In genomic region chr5:116389321-116389720, GRCm38 (mm10) we compare ENCODE assay signal across 16 mouse cellular contexts. TPM values are rescaled to one million over a fixed set of nuclear protein-coding genes. Genes with fewer than 3 reads are reported as not detected.
DNase-seq lines count a peak whose midpoint lies in the region; ATAC-seq lines count a peak whose summit lies in the region.
"Had no signal": no experiment of that assay in that cellular context is flagged by ENCODE, and none has a peak within 500 bp of the region (broad histone marks: within the 10 kb centered on the region; RNA-seq: fewer than 3 reads in every experiment).

No protein-coding gene starts in this region.

- no peaks in the 10 kb centered on the region for H3K36me3 ChIP-seq in embryonic facial prominence, embryonic 13.5 days
- H3K36me3 ChIP-seq in embryonic facial prominence, embryonic 10.5 days (replicated peaks), result no peaks in the 10 kb centered on the region
- H3K36me3 ChIP-seq in hindbrain, embryonic 15.5 days, result no peaks in the 10 kb centered on the region
- no peaks in the 10 kb centered on the region for H3K36me3 ChIP-seq in hindbrain, embryonic 10.5 days
- no peaks in the 10 kb centered on the region for H3K36me3 ChIP-seq in midbrain, embryonic 11.5 days (ENCODE audit: control insufficient read depth, insufficient read depth, low read length)
- H3K36me3 ChIP-seq: G1E; neural tube, embryonic 13.5 days had no signal

- peaks cover 13% of the 10 kb centered on the region for H3K4me1 ChIP-seq in embryonic facial prominence, embryonic 13.5 days
- peaks cover 5% of the 10 kb centered on the region; the same call in 1 of the 2 replicates for H3K4me1 ChIP-seq in embryonic facial prominence, embryonic 10.5 days
- peaks cover 10% of the 10 kb centered on the region for H3K4me1 ChIP-seq in hindbrain, embryonic 15.5 days (replicated peaks)
- 0 out of 2 replicates have a peak, but pooled peaks cover 3% of the 10 kb centered on the region for H3K4me1 ChIP-seq in hindbrain, embryonic 10.5 days (replicated peaks)
- peaks cover 8% of the 10 kb centered on the region for H3K4me1 ChIP-seq in midbrain, embryonic 11.5 days (ENCODE audit: control insufficient read depth, insufficient read depth, low read length)
- H3K4me1 ChIP-seq: neural tube, embryonic 13.5 days had no signal

- WGBS in embryonic facial prominence, embryonic 13.5 days, result 75% methylated on average over 4 of the region's 4 CpGs
- WGBS in embryonic facial prominence, embryonic 10.5 days, result 84% methylated on average over 4 of the region's 4 CpGs
- WGBS in hindbrain, embryonic 15.5 days, result 73% methylated on average over 4 of the region's 4 CpGs
- 88% methylated on average over 4 of the region's 4 CpGs for WGBS in hindbrain, embryonic 10.5 days
- 60% methylated on average over 4 of the region's 4 CpGs for WGBS in midbrain, embryonic 11.5 days

- H3K4me2 ChIP-seq in embryonic facial prominence, embryonic 13.5 days, result peak overlapping the region; percentile 20; the same call in 1 of the 2 replicates
- H3K4me2 ChIP-seq in hindbrain, embryonic 15.5 days, result no peak overlapping the region
- H3K4me2 ChIP-seq in midbrain, embryonic 11.5 days, result no peak overlapping the region
- H3K4me2 ChIP-seq: forebrain, embryonic 13.5 days; liver, embryonic 11.5 days; neural tube, embryonic 13.5 days had no signal

- peak overlapping the region; percentile 55; the same call in 1 of the 2 replicates for H3K27ac ChIP-seq in embryonic facial prominence, embryonic 13.5 days
- H3K27ac ChIP-seq in embryonic facial prominence, embryonic 10.5 days (replicated peaks), result no peak overlapping the region
- H3K27ac ChIP-seq in hindbrain, embryonic 15.5 days (replicated peaks), result peak overlapping the region; percentile 32; the same call in 1 of the 2 replicates
- H3K27ac ChIP-seq in hindbrain, embryonic 10.5 days, result no peak overlapping the region
- no peak overlapping the region; the same call in 1 of the 2 replicates for H3K27ac ChIP-seq in midbrain, embryonic 11.5 days (ENCODE audit: low read depth, low read length)
- H3K27ac ChIP-seq: neural tube, embryonic 13.5 days had no signal

- no peaks in the 10 kb centered on the region for H3K9me3 ChIP-seq in embryonic facial prominence, embryonic 13.5 days
- no peaks in the 10 kb centered on the region for H3K9me3 ChIP-seq in embryonic facial prominence, embryonic 10.5 days
- no peaks in the 10 kb centered on the region for H3K9me3 ChIP-seq in hindbrain, embryonic 15.5 days
- no peaks in the 10 kb centered on the region for H3K9me3 ChIP-seq in hindbrain, embryonic 10.5 days
- H3K9me3 ChIP-seq in midbrain, embryonic 11.5 days (ENCODE audit: control insufficient read depth, low read length), result no peaks in the 10 kb centered on the region
- H3K9me3 ChIP-seq: forebrain, embryonic 13.5 days; neural tube, embryonic 13.5 days had no signal

- no peak for DNase-seq in embryonic facial prominence, embryonic 10.5 days (ENCODE audit: low spot score)
- no peak for DNase-seq in hindbrain, embryonic 10.5 days (ENCODE audit: low spot score)
- peak; percentile 85 for DNase-seq in midbrain, embryonic 11.5 days (ENCODE audit: low spot score, missing footprints)
- no peak for DNase-seq in urinary bladder, adult 18-20 months (ENCODE audit: low spot score in 2 of 2)
- DNase-seq in layer of hippocampus, postnatal 25 days (ENCODE audit: extremely low spot score in 1 of 2, low spot score in 1 of 2), result no peak
- DNase-seq in kidney, adult 18-20 months, result no peak
- DNase-seq: embryo, embryonic 11 days; thymus, postnatal 36 days had no signal

- no peak overlapping the region for H3K9ac ChIP-seq in embryonic facial prominence, embryonic 13.5 days
- H3K9ac ChIP-seq in hindbrain, embryonic 15.5 days, result no peak overlapping the region
- no peak overlapping the region for H3K9ac ChIP-seq in midbrain, embryonic 11.5 days (ENCODE audit: low read length)
- H3K9ac ChIP-seq: forebrain, embryonic 13.5 days; neural tube, embryonic 13.5 days had no signal

- H3K4me3 ChIP-seq in embryonic facial prominence, embryonic 13.5 days, result no peak overlapping the region
- no peak overlapping the region for H3K4me3 ChIP-seq in embryonic facial prominence, embryonic 10.5 days
- no peak overlapping the region for H3K4me3 ChIP-seq in hindbrain, embryonic 15.5 days
- no peak overlapping the region for H3K4me3 ChIP-seq in hindbrain, embryonic 10.5 days
- no peak overlapping the region for H3K4me3 ChIP-seq in midbrain, embryonic 11.5 days (ENCODE audit: low read depth, low read length)
- H3K4me3 ChIP-seq: forebrain, embryonic 13.5 days; neural tube, embryonic 13.5 days had no signal

- no peak for ATAC-seq in embryonic facial prominence, embryonic 13.5 days (ENCODE audit: insufficient number of reproducible peaks, insufficient read depth, low FRiP score, low TSS enrichment, low read depth)
- peak; percentile 21; the same call in 1 of the 2 replicates for ATAC-seq in hindbrain, embryonic 15.5 days (ENCODE audit: low FRiP score, low read depth)
- ATAC-seq in midbrain, embryonic 11.5 days (ENCODE audit: low FRiP score), result no peak
- ATAC-seq: forebrain, embryonic 13.5 days; inflammation-experienced regulatory T-cells, adult 6 months had no signal

- no peaks in the 10 kb centered on the region for H3K27me3 ChIP-seq in embryonic facial prominence, embryonic 13.5 days
- H3K27me3 ChIP-seq in embryonic facial prominence, embryonic 10.5 days (replicated peaks; ENCODE audit: low read depth, poor library complexity, severe bottlenecking), result no peaks in the 10 kb centered on the region
- no peaks in the 10 kb centered on the region for H3K27me3 ChIP-seq in hindbrain, embryonic 15.5 days
- H3K27me3 ChIP-seq in hindbrain, embryonic 10.5 days (ENCODE audit: insufficient read depth, poor library complexity, severe bottlenecking), result no peaks in the 10 kb centered on the region
- H3K27me3 ChIP-seq in midbrain, embryonic 11.5 days (ENCODE audit: control insufficient read depth, insufficient read depth, low read length), result no peaks in the 10 kb centered on the region
- H3K27me3 ChIP-seq: forebrain, embryonic 13.5 days; neural tube, embryonic 13.5 days had no signal

RNA-seq across cellular contexts. Expression of gene Hspb8, which starts 33.3 kb away (rescaled TPM):
- polyA plus RNA-seq in embryonic facial prominence, embryonic 13.5 days (2015; fragmentation: Nextera tagmentation; extraction: Ambion mirVana), result 8.4 and 11.0 TPM in 2 replicates
- polyA plus RNA-seq in embryonic facial prominence, embryonic 10.5 days (2016; fragmentation: Nextera tagmentation; extraction: Ambion mirVana), result 6.8 and 8.0 TPM in 2 replicates
- polyA plus RNA-seq in hindbrain, embryonic 15.5 days (2015; fragmentation: Nextera tagmentation; extraction: Ambion mirVana), result 6.7 and 8.7 TPM in 2 replicates
- polyA plus RNA-seq in hindbrain, embryonic 10.5 days (2016; fragmentation: Nextera tagmentation; extraction: Ambion mirVana), result 7.3 and 9.7 TPM in 2 replicates
- polyA plus RNA-seq in midbrain, embryonic 11.5 days (2014; fragmentation: Nextera tagmentation; extraction: Ambion mirVana), result 5.5 and 6.1 TPM in 2 replicates
- total RNA-seq in layer of hippocampus, postnatal 25 days (2021), result 10 to 100 TPM; 11.7 to 13.6 TPM
- total RNA-seq: megakaryocyte, adult 5-6 weeks had no signal
- polyA plus RNA-seq: G1E; inflammation-experienced regulatory T-cells, adult 6 months had no signal

Comparison
In these comparisons a context has a peak if more than half of its experiments do, and no peak if none do; other contexts are left out.
1. H3K27ac ChIP-seq: peak in embryonic facial prominence, embryonic 13.5 days (single experiment) and hindbrain, embryonic 15.5 days (single experiment); none in embryonic facial prominence, embryonic 10.5 days (single experiment), hindbrain, embryonic 10.5 days (single experiment) and midbrain, embryonic 11.5 days (single experiment).